Mouse (Mus musculus) ES-Bruce4 (cell line): ENCODE measurements around the gene Gpx4. TPM values are rescaled to one million over a fixed set of nuclear protein-coding genes. Genes with fewer than 3 reads are reported as not detected.

Experiments used
- H3K27ac ChIP-seq: 2 replicates; pipeline ENCODE4 v1.5.1; 2012; ENCODE audit warnings: low read length, inconsistent platforms; ENCODE audit not compliant: insufficient read depth
- H3K27me3 ChIP-seq: 2 replicates; pipeline ENCODE4 v1.6.1; 2012; ENCODE audit warnings: mild to moderate bottlenecking, low read length, inconsistent platforms; ENCODE audit not compliant: control insufficient read depth, poor library complexity, insufficient read depth, severe bottlenecking
- H3K36me3 ChIP-seq: 2 replicates; pipeline ENCODE4 v1.6.1; 2012; ENCODE audit warnings: inconsistent platforms, mild to moderate bottlenecking, low read length, moderate library complexity; ENCODE audit not compliant: control insufficient read depth, poor library complexity, insufficient read depth, severe bottlenecking
- H3K4me1 ChIP-seq: one replicate; pipeline ENCODE4 v1.8.1; 2011; ENCODE audit warnings: low read length; ENCODE audit not compliant: control insufficient read depth, insufficient read depth
- H3K4me3 ChIP-seq: 2 replicates; pipeline ENCODE4 v1.5.1; 2011; ENCODE audit warnings: low read depth, mild to moderate bottlenecking, low read length
- H3K9ac ChIP-seq: 2 replicates; pipeline ENCODE4 v1.6.1; 2012; ENCODE audit warnings: low read depth, mild to moderate bottlenecking, inconsistent platforms; ENCODE audit not compliant: poor library complexity, severe bottlenecking
- H3K9me3 ChIP-seq: replicated peaks from 2 replicates; pipeline ENCODE4 v1.6.1; 2012; ENCODE audit warnings: mild to moderate bottlenecking, low read length, inconsistent platforms; ENCODE audit not compliant: control insufficient read depth, poor library complexity, insufficient read depth, severe bottlenecking
- CTCF ChIP-seq: IDR thresholded peaks from one replicate; pipeline ENCODE4 v1.8.1; 2011; ENCODE audit warnings: low read depth, low read length
- EP300 ChIP-seq: IDR thresholded peaks from 2 replicates; pipeline ENCODE4 v1.6.1; 2011; ENCODE audit warnings: low read depth, low read length; ENCODE audit not compliant: insufficient read depth
- POLR2A ChIP-seq: IDR thresholded peaks from one replicate; pipeline ENCODE4 v1.8.1; 2011; ENCODE audit warnings: low read length; ENCODE audit not compliant: insufficient read depth
- polyA plus RNA-seq: library from polyadenylated mRNA; stranded (reverse); fragments of >200 nt; gene quantifications from 2 replicates; pipeline ENCODE4 v1.2.4, GENCODE M21; 2011; ENCODE audit warnings: low read depth; ENCODE audit not compliant: missing spikeins, insufficient read depth, insufficient read length

Gpx4 gene
- polyA plus RNA-seq, 1 experiment = 479 TPM

DNA sequence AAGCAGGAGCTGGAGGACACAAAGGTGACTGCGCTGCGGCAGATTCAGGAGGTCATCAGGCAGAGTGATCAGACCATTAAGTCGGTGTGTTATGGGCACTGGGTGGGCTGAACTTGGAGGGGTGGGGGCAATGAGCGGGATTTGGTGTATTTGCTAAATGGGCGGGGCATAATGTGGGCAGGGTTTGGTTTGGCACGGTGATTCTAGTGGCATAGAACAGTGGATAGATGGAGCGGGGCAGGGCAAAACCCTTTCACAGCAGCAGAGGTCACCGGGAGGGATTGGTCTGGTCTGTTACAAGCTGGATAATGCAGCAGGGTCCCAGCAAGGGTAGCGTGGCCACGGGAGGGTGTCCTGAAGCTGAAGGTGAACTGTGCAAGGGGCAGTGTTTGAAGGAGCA is 21.5 kb upstream of the Gpx4 start:
- H3K36me3 ChIP-seq = no peaks in the 10 kb centered on the region
- no peak overlapping the region for H3K27ac ChIP-seq
- TF ChIP-seq EP300 (no peak), POLR2A (no peak), CTCF (no peak)
- peaks cover 9% of the 10 kb centered on the region for H3K4me1 ChIP-seq
- H3K9me3 ChIP-seq = no peaks in the 10 kb centered on the region
- H3K27me3 ChIP-seq = no peaks in the 10 kb centered on the region
- no peak overlapping the region for H3K9ac ChIP-seq
- no peak overlapping the region for H3K4me3 ChIP-seq

DNA sequence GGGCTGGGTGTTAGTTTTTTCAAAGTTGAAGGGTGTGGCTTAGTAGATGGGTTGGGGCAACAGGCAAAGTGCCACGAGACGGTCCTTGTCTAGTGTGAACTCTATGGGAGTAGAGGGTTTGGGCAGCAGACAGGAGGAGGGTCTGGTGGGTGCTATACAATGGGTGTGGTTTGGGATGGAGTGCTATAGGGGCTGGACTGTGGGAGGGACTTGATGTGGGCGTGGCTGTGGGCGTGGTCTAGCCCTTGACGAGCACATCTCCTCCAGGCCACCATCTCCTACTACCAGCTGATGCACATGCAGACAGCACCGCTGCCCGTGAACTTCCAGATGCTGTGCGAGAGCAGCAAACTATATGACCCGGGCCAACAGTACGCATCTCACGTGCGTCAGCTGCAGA is 21.1 kb upstream of the Gpx4 start:
- H3K9me3 ChIP-seq = no peaks in the 10 kb centered on the region
- H3K4me3 ChIP-seq = no peak overlapping the region
- no peaks in the 10 kb centered on the region for H3K36me3 ChIP-seq
- peaks cover 9% of the 10 kb centered on the region for H3K4me1 ChIP-seq
- H3K27ac ChIP-seq = no peak overlapping the region
- no peaks in the 10 kb centered on the region for H3K27me3 ChIP-seq
- TF ChIP-seq EP300 = no peak
- TF ChIP-seq POLR2A = no peak
- TF ChIP-seq CTCF = no peak
- H3K9ac ChIP-seq = no peak overlapping the region

DNA sequence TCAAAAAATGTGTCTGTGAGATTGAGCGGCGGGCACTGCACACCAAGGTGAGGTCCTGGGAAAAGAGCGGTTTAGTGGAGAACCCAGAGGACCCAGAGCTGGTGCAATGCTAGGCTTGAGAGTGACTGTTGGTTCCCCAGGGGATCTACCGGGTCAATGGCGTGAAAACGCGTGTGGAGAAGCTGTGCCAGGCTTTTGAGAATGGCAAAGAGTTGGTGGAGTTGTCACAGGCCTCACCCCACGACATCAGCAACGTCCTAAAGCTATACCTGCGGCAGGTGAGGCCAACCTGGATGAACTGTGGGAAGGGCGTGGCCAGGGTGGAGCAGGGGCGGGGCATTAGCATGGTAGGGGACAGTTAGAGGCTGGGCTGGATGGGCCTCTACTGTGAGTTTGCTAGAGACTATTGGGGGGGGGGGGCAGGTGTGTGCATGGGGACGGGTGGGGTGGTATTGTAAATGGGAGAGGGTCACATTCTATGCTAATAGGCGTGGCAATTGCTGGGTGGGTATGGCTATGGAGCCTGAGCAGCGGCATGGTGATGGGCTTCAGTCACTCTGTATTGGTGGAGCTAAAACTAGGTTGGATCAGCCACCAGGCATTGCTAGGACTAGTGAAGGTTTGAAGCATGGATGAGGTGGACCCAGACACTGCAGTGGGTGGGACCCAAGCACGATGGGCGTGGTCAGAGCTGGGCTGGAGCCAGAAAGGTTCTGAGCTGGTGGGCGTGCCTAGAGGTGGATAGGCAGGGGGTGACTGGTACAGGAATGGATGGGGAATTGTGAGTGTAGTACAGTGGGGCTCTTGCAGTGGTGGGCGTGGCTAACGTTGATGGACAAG is 19.1 kb upstream of the Gpx4 start:
- H3K4me3 ChIP-seq = no peak overlapping the region
- TF ChIP-seq CTCF (no peak), EP300 (no peak), POLR2A (no peak)
- H3K36me3 ChIP-seq = no peaks in the 10 kb centered on the region
- H3K9ac ChIP-seq = no peak overlapping the region
- H3K9me3 ChIP-seq = no peaks in the 10 kb centered on the region
- no peaks in the 10 kb centered on the region for H3K27me3 ChIP-seq
- peaks cover 10% of the 10 kb centered on the region for H3K4me1 ChIP-seq
- peak overlapping the region; percentile 21; the same call in 1 of the 2 replicates for H3K27ac ChIP-seq

DNA sequence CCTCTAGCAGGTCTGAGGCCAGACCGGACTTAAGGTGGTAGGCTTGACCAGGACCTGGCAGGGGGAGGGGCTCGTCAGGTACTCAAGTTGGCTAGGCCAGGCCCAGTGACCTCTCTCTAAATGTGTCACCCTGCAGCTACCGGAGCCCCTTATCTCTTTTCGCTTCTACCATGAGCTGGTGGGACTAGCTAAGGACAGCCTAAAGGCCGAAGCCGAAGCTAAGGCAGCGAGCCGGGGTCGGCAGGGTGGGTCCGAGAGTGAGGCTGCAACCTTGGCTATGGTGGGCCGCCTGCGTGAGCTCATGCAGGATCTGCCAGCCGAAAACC is 18.5 kb upstream of the Gpx4 start:
- H3K9me3 ChIP-seq = no peaks in the 10 kb centered on the region
- H3K4me1 ChIP-seq = peaks cover 12% of the 10 kb centered on the region
- no peaks in the 10 kb centered on the region for H3K27me3 ChIP-seq
- no peak for TF ChIP-seq CTCF
- TF ChIP-seq POLR2A = no peak
- TF ChIP-seq EP300 = no peak
- H3K27ac ChIP-seq = peak overlapping the region; percentile 21; the same call in 1 of the 2 replicates
- H3K36me3 ChIP-seq = no peaks in the 10 kb centered on the region
- peak overlapping the region; percentile 3; the same call in 1 of the 2 replicates for H3K4me3 ChIP-seq
- H3K9ac ChIP-seq = peak overlapping the region; percentile 3; the same call in 1 of the 2 replicates

DNA sequence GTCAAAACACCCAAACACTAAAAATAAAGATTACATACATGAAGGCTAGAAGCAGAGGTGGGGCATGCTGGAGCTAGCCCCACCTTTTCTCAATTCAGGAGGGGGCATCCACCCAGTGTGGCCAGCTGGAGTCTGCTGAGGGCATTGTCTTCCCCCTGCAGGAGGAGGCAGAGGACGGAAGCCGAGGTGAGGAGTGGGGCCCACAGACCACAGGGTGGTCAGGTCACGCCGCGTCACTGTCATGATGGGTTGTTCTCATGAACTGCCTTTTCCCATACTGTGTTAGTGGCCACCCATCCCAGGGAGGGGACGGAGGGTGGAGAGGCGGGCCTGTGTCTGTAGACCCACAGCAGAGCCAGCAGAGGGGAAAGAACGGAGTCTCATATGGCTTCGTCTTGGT is 16.8 kb upstream of the Gpx4 start:
- H3K9ac ChIP-seq = no peak overlapping the region
- no peaks in the 10 kb centered on the region for H3K36me3 ChIP-seq
- H3K27ac ChIP-seq = no peak overlapping the region
- TF ChIP-seq EP300 (no peak), CTCF (no peak), POLR2A (no peak)
- H3K9me3 ChIP-seq = no peaks in the 10 kb centered on the region
- peaks cover 16% of the 10 kb centered on the region for H3K4me1 ChIP-seq
- H3K4me3 ChIP-seq = no peak overlapping the region
- H3K27me3 ChIP-seq = no peaks in the 10 kb centered on the region

DNA sequence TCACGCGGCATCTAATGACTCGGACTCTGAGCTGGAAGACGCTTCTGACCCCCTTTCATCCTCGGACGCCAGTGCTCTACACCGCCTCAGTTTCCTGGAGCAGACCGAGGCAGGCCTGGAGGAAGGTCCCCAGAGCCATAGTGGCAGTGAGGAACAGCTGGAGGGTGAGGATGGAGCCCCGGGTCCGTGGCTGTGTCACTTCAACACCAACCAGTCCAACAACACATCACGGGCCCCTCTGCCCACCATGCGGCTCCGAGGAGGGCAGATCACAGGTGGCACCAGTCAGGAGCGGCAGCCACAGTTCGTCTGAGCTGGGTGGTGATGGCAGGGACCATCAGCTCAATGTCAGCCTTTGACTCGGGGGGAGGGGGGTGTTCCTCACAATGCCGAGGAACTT is 16.2 kb upstream of the Gpx4 start:
- TF ChIP-seq EP300 = no peak
- TF ChIP-seq CTCF = no peak
- TF ChIP-seq POLR2A = no peak
- Histone ChIP-seq H3K27me3 (no peaks in the 10 kb centered on the region), H3K4me3 (no peak overlapping the region), H3K9me3 (no peaks in the 10 kb centered on the region), H3K36me3 (peaks cover 5% of the 10 kb centered on the region), H3K9ac (no peak overlapping the region), H3K27ac (no peak overlapping the region), H3K4me1 (peaks cover 10% of the 10 kb centered on the region)
